Mouse (Mus musculus): Measurements from ENCODE around the gene Serinc4.
"Not testable (repeated sequence)": the region's sequence is repeated elsewhere in the genome, so short reads cannot be mapped to it uniquely, and the experiment has no call there.

DNA sequence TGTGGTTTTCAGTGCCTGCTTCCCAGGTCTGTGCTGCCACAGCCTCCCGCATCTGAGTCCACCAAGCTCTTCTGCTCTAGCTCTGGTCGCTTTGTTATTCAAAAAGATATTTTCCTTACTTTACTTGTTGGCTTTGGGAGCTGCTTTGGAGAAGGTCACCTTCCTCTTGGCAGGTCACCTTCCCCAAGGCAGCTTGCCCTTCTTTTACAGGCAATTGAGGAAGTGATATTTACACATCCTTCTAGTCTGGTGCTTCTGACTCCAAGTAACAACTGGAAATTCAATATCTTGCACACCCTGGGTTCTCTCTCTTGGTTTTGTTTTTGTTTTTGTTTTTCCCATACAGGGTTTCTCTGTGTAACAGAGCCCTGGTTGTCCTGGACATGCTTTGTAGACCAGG, 27.8 kb upstream of the Serinc4 start:
- TF ChIP-seq CTCF (IDR thresholded peaks at IDR 0.05; ENCODE audit: low read depth, low read length); POLR2A (IDR thresholded peaks at IDR 0.05; ENCODE audit: insufficient read depth, low read length): not testable (repeated sequence)

Measured in ES-Bruce4 (cell line).